Mouse (Mus musculus): ENCODE results near the gene Bak1.

DNA sequence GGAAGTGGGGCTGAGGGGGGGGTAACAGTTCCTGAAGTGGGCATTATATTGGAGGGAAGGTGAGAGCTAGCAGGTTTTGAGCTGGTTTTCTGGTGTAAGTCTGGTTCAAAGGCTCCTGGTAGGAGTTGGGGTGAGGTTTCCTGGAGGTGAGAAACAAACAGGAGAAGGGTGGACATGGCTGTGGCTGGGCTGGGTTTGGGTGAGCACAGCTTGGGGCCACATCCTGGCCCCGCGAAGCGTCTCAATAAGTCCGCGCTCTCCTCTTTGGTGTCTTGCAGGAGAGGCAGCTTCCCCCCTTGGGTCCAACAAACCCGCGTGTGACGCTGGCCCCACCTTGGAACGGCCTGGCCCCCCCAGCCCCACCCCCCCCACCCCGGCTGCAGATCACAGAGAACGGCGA lies 58.6 kb downstream of the Bak1 start:
- TF ChIP-seq EP300 (IDR thresholded peaks at IDR 0.05; ENCODE audit: low read depth in 1 of 2, low read length in 2 of 2), result no peak
- no peak for TF ChIP-seq USF2 (IDR thresholded peaks at IDR 0.05; ENCODE audit: borderline replicate concordance in 1 of 2, insufficient read depth in 1 of 2, low read depth in 1 of 2, low read length in 2 of 2)
- no peak for TF ChIP-seq SMC3 (IDR thresholded peaks at IDR 0.05; ENCODE audit: low read depth, low read length)
- TF ChIP-seq POLR2AphosphoS5 (IDR thresholded peaks at IDR 0.05; ENCODE audit: borderline replicate concordance, low read depth, low read length), result no peak
- TF ChIP-seq CHD2 (IDR thresholded peaks at IDR 0.05; ENCODE audit: low read length), result no peak
- no peak for TF ChIP-seq SIN3A (IDR thresholded peaks at IDR 0.05; ENCODE audit: low read length)
- TF ChIP-seq E2F4 (IDR thresholded peaks at IDR 0.05; ENCODE audit: borderline replicate concordance, low read depth, low read length), result no peak
- no peak for TF ChIP-seq RAD21 (IDR thresholded peaks at IDR 0.05; ENCODE audit: low read depth, low read length)

Data from MEL (cell line).